Mouse (Mus musculus) erythroblast, embryonic 14.5 days (primary cell): ENCODE data around the gene Porcn.

Experiments
- GATA1 ChIP-seq: IDR thresholded peaks from 2 replicates; pipeline ENCODE4 v1.6.1; 2012; ENCODE audit warnings: low read length, inconsistent platforms, mixed read lengths
- TAL1 ChIP-seq: IDR thresholded peaks from 3 replicates; pipeline ENCODE4 v1.6.1; 2012; ENCODE audit warnings: low read length, inconsistent platforms, mixed read lengths

- TF ChIP-seq GATA1 (no peak), TAL1 (no peak)
Measured at GRCm38 (mm10) chrX:8252334-8253285, 46.3 kb upstream of the Porcn start, which contains the start of gene Ftsj1.
